Mouse (Mus musculus) bone marrow macrophage, adult 2 months (primary cell): ENCODE measurements around the gene Golga5.

Experiments
- CTCF ChIP-seq: IDR thresholded peaks from 2 replicates; pipeline ENCODE4 v1.5.1; 2012; ENCODE audit warnings: low read depth, mild to moderate bottlenecking, low read length, moderate library complexity
- POLR2A ChIP-seq: IDR thresholded peaks from 2 replicates; pipeline ENCODE4 v1.6.1; 2012; ENCODE audit warnings: mild to moderate bottlenecking, low read depth, low read length, borderline replicate concordance

GRCm38 (mm10) chr12:102480481-102480880, 11.5 kb downstream of the Golga5 start:
- no peak for TF ChIP-seq CTCF
- TF ChIP-seq POLR2A = no peak
